Mouse (Mus musculus) stomach, embryonic 15.5 days (tissue): Measurements from ENCODE around the gene Alg10b. TPM values are rescaled to one million over a fixed set of nuclear protein-coding genes. Genes with fewer than 3 reads are reported as not detected.

Source experiments
- microRNA-seq: library from miRNA; unstranded; fragments of <30 nt; microRNA quantifications from one replicate; pipeline ENCODE4, GENCODE M21; 2016
- polyA plus RNA-seq: library from polyadenylated mRNA; unstranded; fragments of >200 nt; fragmentation: Nextera tagmentation; extraction: Ambion mirVana; gene quantifications from 2 replicates; pipeline ENCODE4 v1.2.1, GENCODE M21; 2015

Gene Alg10b
- polyA plus RNA-seq, 1 experiment from 2014 or later = 26.9 TPM

Small RNA genes lying within 50 kb of the gene (microRNA-seq; reads per million reads assigned to microRNA genes)
- gene Mir7648 = not detected
